Mouse (Mus musculus) kidney, postnatal 0 days (tissue): ENCODE results near the gene Col6a3. TPM values are rescaled to one million over a fixed set of nuclear protein-coding genes. Genes with fewer than 3 reads are reported as not detected.

ENCODE experiments used
- ATAC-seq: fragments of 200-750 bp; cut with Nextera tagmentation; replicated peaks from 2 replicates; pipeline ENCODE4 v1.8.0; 2017; ENCODE audit warnings: low read depth, moderate number of reproducible peaks, moderate TSS enrichment, moderate library complexity; ENCODE audit not compliant: low FRiP score
- DNase-seq: peaks from one replicate; pipeline ENCODE4 v3.0.0-alpha.2; 2016; ENCODE audit warnings: low spot score
- H3K27ac ChIP-seq: fragments of 300-500 bp; sonication (generic); 2 replicates; pipeline ENCODE4 v1.5.1; 2014; ENCODE audit warnings: mild to moderate bottlenecking
- H3K27me3 ChIP-seq: fragments of 300-500 bp; sonication (generic); 2 replicates; pipeline ENCODE4 v1.6.1; 2014; ENCODE audit warnings: low read length, mixed read lengths; ENCODE audit not compliant: insufficient read depth
- H3K36me3 ChIP-seq: fragments of 300-500 bp; sonication (generic); 2 replicates; pipeline ENCODE4 v1.6.1; 2014; ENCODE audit warnings: low read length, mixed read lengths; ENCODE audit not compliant: insufficient read depth
- H3K4me1 ChIP-seq: fragments of 300-500 bp; sonication (generic); replicated peaks from 2 replicates; pipeline ENCODE4 v1.6.1; 2014; ENCODE audit warnings: antibody characterized with exemption, low read length, mixed read lengths; ENCODE audit not compliant: insufficient read depth
- H3K4me2 ChIP-seq: fragments of 300-500 bp; sonication (generic); 2 replicates; pipeline ENCODE4 v1.6.1; 2014; ENCODE audit warnings: mild to moderate bottlenecking, low read length, moderate library complexity, mixed read lengths
- H3K4me3 ChIP-seq: fragments of 300-500 bp; sonication (generic); replicated peaks from 2 replicates; pipeline ENCODE4 v1.5.1; 2014; ENCODE audit warnings: low read depth, low read length
- H3K9ac ChIP-seq: fragments of 300-500 bp; sonication (generic); 2 replicates; pipeline ENCODE4 v1.6.1; 2014; ENCODE audit warnings: low read depth, low read length
- H3K9me3 ChIP-seq: fragments of 300-500 bp; sonication (generic); replicated peaks from 2 replicates; pipeline ENCODE4 v1.6.1; 2016; ENCODE audit warnings: low read length, inconsistent platforms, mixed read lengths
- CTCF ChIP-seq: IDR thresholded peaks from 2 replicates; pipeline ENCODE4 v1.5.1; 2016; ENCODE audit warnings: antibody characterized with exemption, low read depth, mild to moderate bottlenecking, moderate library complexity
- WGBS: fragments of 180-500 bp; shearing (Covaris S2); extraction: QIAGEN DNeasy Blood & Tissue Kit; methylation state at CpG from one replicate; pipeline ENCODE4 v1.1.7; 2014; 5-methylcytosine and 5-hydroxymethylcytosine counted together
- polyA plus RNA-seq: library from polyadenylated mRNA; unstranded; fragments of >200 nt; fragmentation: Nextera tagmentation; extraction: Ambion mirVana; gene quantifications from 2 replicates; pipeline ENCODE4 v1.2.1, GENCODE M21; 2015

Col6a3 gene
- polyA plus RNA-seq, 1 experiment from 2014 or later: 19.9 TPM

DNA sequence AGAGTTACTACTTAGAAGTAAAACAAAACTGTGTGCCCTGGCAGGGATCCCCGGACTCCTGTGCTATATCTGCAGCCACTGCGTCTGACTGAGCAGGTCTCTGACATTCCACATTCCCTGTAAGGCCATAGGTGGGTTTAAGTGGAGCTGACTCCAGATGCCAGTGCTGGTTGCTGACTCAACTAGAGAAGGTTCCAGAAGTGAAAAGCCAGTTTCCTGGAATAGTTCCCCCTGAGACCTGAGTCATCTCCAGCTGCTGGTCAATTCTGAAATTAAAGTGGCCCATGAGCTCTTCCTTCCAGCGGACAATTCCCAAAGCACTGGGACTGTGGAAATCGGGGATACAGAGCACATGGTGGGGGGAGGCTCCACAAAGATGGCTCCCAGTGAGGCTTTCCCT, 5.1 kb downstream of the Col6a3 start:
- H3K36me3 ChIP-seq: no peaks in the 10 kb centered on the region
- ATAC-seq: no peak
- H3K4me1 ChIP-seq: no peaks in the 10 kb centered on the region
- WGBS: 65% methylated on average over 4 of the region's 4 CpGs
- no peaks in the 10 kb centered on the region for H3K27me3 ChIP-seq
- H3K27ac ChIP-seq: no peak overlapping the region
- peak; percentile 5 for DNase-seq
- no peaks in the 10 kb centered on the region for H3K9me3 ChIP-seq
- no peak for TF ChIP-seq CTCF
- no peak overlapping the region for H3K4me3 ChIP-seq
- no peak overlapping the region for H3K9ac ChIP-seq
- H3K4me2 ChIP-seq: no peak overlapping the region

DNA sequence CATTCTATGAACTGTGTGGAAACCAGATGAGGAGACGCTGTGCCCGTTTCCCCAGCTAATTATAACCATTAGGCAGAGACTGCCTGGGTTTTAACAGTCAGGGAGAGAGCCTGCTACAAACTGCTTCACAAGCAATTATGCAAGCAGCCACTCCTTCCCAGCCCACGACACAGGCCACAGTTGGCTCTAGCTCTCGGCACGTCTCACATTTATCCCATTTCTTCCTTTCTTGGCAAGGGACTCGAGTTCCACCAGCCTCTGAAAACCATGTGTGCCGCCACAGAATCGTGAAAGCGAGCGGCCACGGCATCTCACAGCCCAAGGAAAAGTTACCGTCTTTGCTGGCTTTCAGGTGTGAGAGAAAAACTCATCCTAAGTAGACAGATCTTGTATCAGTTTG, 5.5 kb downstream of the Col6a3 start:
- 50% methylated on average over 12 of the region's 12 CpGs for WGBS
- Histone ChIP-seq H3K27ac (no peak overlapping the region), H3K9ac (no peak overlapping the region), H3K27me3 (no peaks in the 10 kb centered on the region), H3K9me3 (no peaks in the 10 kb centered on the region), H3K4me1 (no peaks in the 10 kb centered on the region), H3K36me3 (no peaks in the 10 kb centered on the region), H3K4me3 (no peak overlapping the region), H3K4me2 (no peak overlapping the region)
- ATAC-seq (no peak), DNase-seq (peak; percentile 6)
- TF ChIP-seq CTCF: no peak

DNA sequence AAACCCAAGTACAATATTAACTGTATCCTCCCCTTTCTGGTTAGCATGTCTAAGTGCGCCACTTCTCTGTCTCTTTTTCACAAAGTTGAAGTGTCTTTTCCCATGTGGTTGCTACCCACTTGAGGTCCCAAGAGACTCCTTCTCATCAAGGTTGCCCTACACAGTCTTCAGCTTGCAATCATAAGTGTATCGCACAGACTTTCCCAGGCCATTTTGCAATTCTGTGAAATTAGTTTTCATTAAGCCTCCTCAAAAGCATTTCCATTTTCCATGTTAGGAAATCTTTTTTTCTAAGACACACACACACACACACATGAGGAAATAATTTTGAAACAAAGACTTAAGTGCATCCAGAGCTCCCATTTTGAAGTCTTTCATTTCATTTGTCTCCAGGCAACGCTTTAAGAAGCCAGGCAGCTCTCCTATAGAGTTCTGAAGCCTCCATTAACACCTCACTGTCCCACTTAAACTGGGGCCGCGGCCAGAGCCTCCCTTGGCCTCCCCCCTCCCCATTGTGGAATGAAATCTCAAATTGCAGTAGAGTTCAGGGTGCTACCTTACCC, 7.5 kb downstream of the Col6a3 start:
- H3K4me2 ChIP-seq: no peak overlapping the region
- WGBS: 48% methylated on average over 5 of the region's 5 CpGs
- DNase-seq: no peak
- no peak overlapping the region for H3K27ac ChIP-seq
- no peaks in the 10 kb centered on the region for H3K36me3 ChIP-seq
- H3K4me1 ChIP-seq: no peaks in the 10 kb centered on the region
- H3K9me3 ChIP-seq: no peaks in the 10 kb centered on the region
- H3K9ac ChIP-seq: no peak overlapping the region
- H3K27me3 ChIP-seq: no peaks in the 10 kb centered on the region
- no peak for TF ChIP-seq CTCF
- H3K4me3 ChIP-seq: no peak overlapping the region
- ATAC-seq: no peak

DNA sequence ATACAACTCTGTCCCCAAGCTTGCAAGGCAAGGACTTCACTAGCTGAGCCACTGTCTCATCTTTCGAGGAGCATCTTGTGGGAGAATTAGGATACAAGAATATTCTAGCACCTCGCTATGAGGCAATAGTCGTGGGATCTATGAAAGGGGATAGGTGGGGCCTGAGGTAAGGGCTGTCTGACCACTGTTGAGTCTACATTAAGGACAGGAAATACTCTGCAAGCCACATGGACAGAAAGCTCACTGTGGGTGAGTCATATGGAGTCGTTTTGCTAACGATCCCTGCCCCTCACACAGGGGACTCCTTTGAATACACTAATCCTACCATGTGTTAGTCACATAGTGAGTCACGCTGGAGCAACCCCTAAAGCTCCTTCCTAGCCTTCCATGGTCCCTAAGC, 9.1 kb downstream of the Col6a3 start:
- H3K9me3 ChIP-seq: no peaks in the 10 kb centered on the region
- H3K36me3 ChIP-seq: no peaks in the 10 kb centered on the region
- H3K4me2 ChIP-seq: no peak overlapping the region
- no peak overlapping the region for H3K9ac ChIP-seq
- no peak for TF ChIP-seq CTCF
- no peaks in the 10 kb centered on the region for H3K4me1 ChIP-seq
- 59% methylated on average over 6 of the region's 6 CpGs for WGBS
- H3K27ac ChIP-seq: no peak overlapping the region
- no peak overlapping the region for H3K4me3 ChIP-seq
- DNase-seq (no peak), ATAC-seq (no peak)
- H3K27me3 ChIP-seq: no peaks in the 10 kb centered on the region

DNA sequence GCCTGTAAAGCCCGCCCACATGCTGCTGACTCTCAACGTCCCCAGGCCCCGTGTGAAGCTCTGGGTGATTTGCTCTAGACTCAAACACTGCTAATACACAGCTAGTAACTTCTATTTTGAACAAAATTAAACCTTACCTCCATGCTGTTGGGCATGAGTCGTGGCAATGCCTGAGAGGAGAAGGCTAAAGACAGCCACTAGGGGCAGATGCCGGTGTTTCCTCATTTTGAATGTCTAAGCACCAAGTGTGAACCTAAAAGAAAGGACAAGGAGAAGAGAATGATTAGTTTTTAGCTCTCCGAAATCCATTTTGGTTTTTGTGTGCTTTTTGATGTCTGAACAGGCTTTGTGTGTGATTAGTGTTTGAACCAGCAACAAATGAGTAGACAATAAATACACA, 13.8 kb downstream of the Col6a3 start:
- Histone ChIP-seq H3K4me2 (no peak overlapping the region), H3K36me3 (no peaks in the 10 kb centered on the region), H3K4me1 (no peaks in the 10 kb centered on the region), H3K27me3 (no peaks in the 10 kb centered on the region), H3K27ac (no peak overlapping the region), H3K4me3 (no peak overlapping the region), H3K9me3 (no peaks in the 10 kb centered on the region), H3K9ac (no peak overlapping the region)
- TF ChIP-seq CTCF: peak; percentile 49
- DNase-seq: peak; percentile 5
- 60% methylated on average over 6 of the region's 6 CpGs for WGBS
- ATAC-seq: no peak

DNA sequence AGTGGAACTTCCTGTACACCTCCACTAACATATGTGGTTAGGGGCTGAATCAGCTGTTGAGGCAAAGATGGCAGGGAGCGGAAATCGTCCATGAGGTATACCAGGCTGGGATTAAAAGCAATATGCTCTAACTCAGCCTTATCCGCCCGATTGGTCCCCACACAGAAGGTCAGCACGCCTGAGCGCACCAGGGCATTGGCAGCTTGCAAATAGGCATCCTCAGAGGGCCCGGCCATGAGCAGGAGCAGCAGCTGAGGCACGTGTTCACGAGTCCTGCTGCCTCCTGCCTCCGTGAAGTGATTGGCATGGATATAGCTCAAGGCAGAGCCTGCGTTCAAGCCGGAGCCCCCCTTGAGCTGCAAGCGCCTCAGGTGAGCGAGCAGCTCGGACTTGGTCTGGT, 30.5 kb downstream of the Col6a3 start:
- Histone ChIP-seq H3K9ac (no peak overlapping the region), H3K36me3 (no peaks in the 10 kb centered on the region), H3K27ac (no peak overlapping the region), H3K4me2 (no peak overlapping the region), H3K27me3 (no peaks in the 10 kb centered on the region), H3K4me3 (no peak overlapping the region), H3K9me3 (no peaks in the 10 kb centered on the region), H3K4me1 (no peaks in the 10 kb centered on the region)
- ATAC-seq (no peak), DNase-seq (no peak)
- 53% methylated on average over 15 of the region's 15 CpGs for WGBS
- TF ChIP-seq CTCF: no peak

DNA sequence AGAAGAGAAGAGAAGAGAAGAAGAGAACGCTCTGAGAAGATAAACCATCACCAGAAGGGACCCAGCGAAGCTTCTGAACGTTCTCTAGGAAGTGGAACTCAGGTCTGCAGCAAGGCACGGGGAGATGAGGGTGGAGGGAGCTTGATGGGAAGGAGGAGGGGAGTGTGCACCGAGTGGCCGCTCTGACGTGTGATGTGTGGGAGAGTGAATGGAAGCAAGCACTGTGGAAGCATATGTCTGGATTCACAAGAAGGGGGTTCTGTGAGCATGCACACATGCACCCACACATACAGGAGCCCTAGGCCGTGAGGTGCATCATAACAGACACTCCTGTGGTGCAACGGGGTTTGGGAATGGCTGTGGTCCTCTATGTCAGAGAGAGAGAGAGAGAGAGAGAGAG, 34.8 kb downstream of the Col6a3 start:
- 54% methylated on average over 9 of the region's 9 CpGs for WGBS

More for the DNA sequence above, 34.8 kb downstream of the Col6a3 start:
- Histone ChIP-seq H3K4me3 (no peak overlapping the region), H3K36me3 (no peaks in the 10 kb centered on the region), H3K4me1 (no peaks in the 10 kb centered on the region), H3K9me3 (no peaks in the 10 kb centered on the region), H3K27ac (no peak overlapping the region), H3K4me2 (no peak overlapping the region), H3K27me3 (no peaks in the 10 kb centered on the region), H3K9ac (no peak overlapping the region)
- DNase-seq: no peak
- no peak for ATAC-seq
- TF ChIP-seq CTCF: no peak
